Mouse (Mus musculus): Measurements from ENCODE around the gene Actg1. TPM values are rescaled to one million over a fixed set of nuclear protein-coding genes. Genes with fewer than 3 reads are reported as not detected.

The Actg1 gene
- polyA plus RNA-seq, 1 experiment from 2014 or later = 3,804 TPM

- Histone ChIP-seq H3K27ac (ENCODE audit: low read depth, low read length) (0 out of 2 replicates have a peak within 1 kb of the TSS, but pooled peaks have one; percentile 24), H3K4me3 (ENCODE audit: low read depth, low read length) (peak within 1 kb of the TSS; percentile 81), H3K36me3 (ENCODE audit: control insufficient read depth, insufficient read depth, low read length) (peaks cover 20% of the 10 kb centered on the region), H3K9me3 (ENCODE audit: control insufficient read depth, low read length) (no peaks in the 10 kb centered on the region), H3K4me2 (ENCODE audit: low read depth) (peak within 1 kb of the TSS; percentile 88), H3K4me1 (ENCODE audit: control insufficient read depth, insufficient read depth, low read length) (peaks cover 12% of the 10 kb centered on the region), H3K9ac (ENCODE audit: low read length) (peak within 1 kb of the TSS; percentile 77), H3K27me3 (ENCODE audit: control insufficient read depth, insufficient read depth, low read length) (no peaks in the 10 kb centered on the region)
- DNase-seq (ENCODE audit: low spot score) = peak; percentile 95
- 10% methylated on average over 47 of the region's 54 CpGs for WGBS
- peak; percentile 93 for ATAC-seq (ENCODE audit: insufficient read depth, low FRiP score, low TSS enrichment)
Measured at GRCm38 (mm10) chr11:120378611-120379540, 30.5 kb upstream of the Actg1 start, which contains the start of gene Faap100. Gene Faap100, minus strand, starts transcription at chr11:120378764.

- peak; percentile 29; the same call in 1 of the 2 replicates for ATAC-seq (ENCODE audit: insufficient read depth, low FRiP score, low TSS enrichment)
- 4% methylated on average over 40 of the region's 40 CpGs for WGBS
- Histone ChIP-seq H3K27ac (ENCODE audit: low read depth, low read length) (no peak overlapping the region), H3K4me3 (ENCODE audit: low read depth, low read length) (peak overlapping the region; percentile 81), H3K36me3 (ENCODE audit: control insufficient read depth, insufficient read depth, low read length) (peaks cover 19% of the 10 kb centered on the region), H3K4me2 (ENCODE audit: low read depth) (peak overlapping the region; percentile 88), H3K9ac (ENCODE audit: low read length) (peak overlapping the region; percentile 77), H3K27me3 (ENCODE audit: control insufficient read depth, insufficient read depth, low read length) (no peaks in the 10 kb centered on the region), H3K9me3 (ENCODE audit: control insufficient read depth, low read length) (no peaks in the 10 kb centered on the region), H3K4me1 (ENCODE audit: control insufficient read depth, insufficient read depth, low read length) (peaks cover 12% of the 10 kb centered on the region)
- DNase-seq (ENCODE audit: low spot score) = no peak
Measured at GRCm38 (mm10) chr11:120378031-120378610, 29.8 kb upstream of the Actg1 start.

- Histone ChIP-seq H3K27ac (ENCODE audit: low read depth, low read length) (no peak overlapping the region), H3K36me3 (ENCODE audit: control insufficient read depth, insufficient read depth, low read length) (peaks cover 15% of the 10 kb centered on the region), H3K27me3 (ENCODE audit: control insufficient read depth, insufficient read depth, low read length) (no peaks in the 10 kb centered on the region), H3K4me1 (ENCODE audit: control insufficient read depth, insufficient read depth, low read length) (peaks cover 12% of the 10 kb centered on the region), H3K9ac (ENCODE audit: low read length) (peak overlapping the region; percentile 77), H3K4me3 (ENCODE audit: low read depth, low read length) (peak overlapping the region; percentile 81), H3K9me3 (ENCODE audit: control insufficient read depth, low read length) (no peaks in the 10 kb centered on the region), H3K4me2 (ENCODE audit: low read depth) (peak overlapping the region; percentile 88)
- ATAC-seq (ENCODE audit: insufficient read depth, low FRiP score, low TSS enrichment) (no peak), DNase-seq (ENCODE audit: low spot score) (no peak)
- WGBS = 84% methylated on average over 10 of the region's 10 CpGs
Measured at GRCm38 (mm10) chr11:120377337-120377736, 29.0 kb upstream of the Actg1 start.

- H3K36me3 ChIP-seq (ENCODE audit: control insufficient read depth, insufficient read depth, low read length) = peaks cover 8% of the 10 kb centered on the region
Measured at GRCm38 (mm10) chr11:120376302-120377160, 28.2 kb upstream of the Actg1 start.

GRCm38 (mm10) chr11:120375324-120375723, 27.0 kb upstream of the Actg1 start:
- 88% methylated on average over 10 of the region's 10 CpGs for WGBS
- Histone ChIP-seq H3K27me3 (ENCODE audit: control insufficient read depth, insufficient read depth, low read length) (no peaks in the 10 kb centered on the region), H3K9me3 (ENCODE audit: control insufficient read depth, low read length) (no peaks in the 10 kb centered on the region)

More at GRCm38 (mm10) chr11:120376302-120377160, 28.2 kb upstream of the Actg1 start:
- WGBS = 90% methylated on average over 17 of the region's 17 CpGs
- Histone ChIP-seq H3K4me1 (ENCODE audit: control insufficient read depth, insufficient read depth, low read length) (peaks cover 12% of the 10 kb centered on the region), H3K27ac (ENCODE audit: low read depth, low read length) (no peak overlapping the region), H3K4me3 (ENCODE audit: low read depth, low read length) (no peak overlapping the region), H3K4me2 (ENCODE audit: low read depth) (no peak overlapping the region), H3K9ac (ENCODE audit: low read length) (no peak overlapping the region), H3K9me3 (ENCODE audit: control insufficient read depth, low read length) (no peaks in the 10 kb centered on the region), H3K27me3 (ENCODE audit: control insufficient read depth, insufficient read depth, low read length) (no peaks in the 10 kb centered on the region)
- ATAC-seq (ENCODE audit: insufficient read depth, low FRiP score, low TSS enrichment) (no peak), DNase-seq (ENCODE audit: low spot score) (no peak)

GRCm38 (mm10) chr11:120373820-120374586, 25.7 kb upstream of the Actg1 start:
- no peak for DNase-seq (ENCODE audit: low spot score)
- H3K27me3 ChIP-seq (ENCODE audit: control insufficient read depth, insufficient read depth, low read length) = no peaks in the 10 kb centered on the region
- H3K4me2 ChIP-seq (ENCODE audit: low read depth) = no peak overlapping the region
- no peak overlapping the region for H3K9ac ChIP-seq (ENCODE audit: low read length)
- no peaks in the 10 kb centered on the region for H3K9me3 ChIP-seq (ENCODE audit: control insufficient read depth, low read length)
- H3K4me3 ChIP-seq (ENCODE audit: low read depth, low read length) = no peak overlapping the region
- WGBS = 93% methylated on average over 23 of the region's 23 CpGs
- peaks cover 6% of the 10 kb centered on the region; the same call in 1 of the 2 replicates for H3K36me3 ChIP-seq (ENCODE audit: control insufficient read depth, insufficient read depth, low read length)
- no peak overlapping the region for H3K27ac ChIP-seq (ENCODE audit: low read depth, low read length)
- ATAC-seq (ENCODE audit: insufficient read depth, low FRiP score, low TSS enrichment) = no peak
- H3K4me1 ChIP-seq (ENCODE audit: control insufficient read depth, insufficient read depth, low read length) = peaks cover 12% of the 10 kb centered on the region

More at GRCm38 (mm10) chr11:120375324-120375723, 27.0 kb upstream of the Actg1 start:
- Histone ChIP-seq H3K27ac (ENCODE audit: low read depth, low read length) (no peak overlapping the region), H3K4me1 (ENCODE audit: control insufficient read depth, insufficient read depth, low read length) (peaks cover 12% of the 10 kb centered on the region), H3K9ac (ENCODE audit: low read length) (no peak overlapping the region), H3K4me2 (ENCODE audit: low read depth) (no peak overlapping the region), H3K4me3 (ENCODE audit: low read depth, low read length) (no peak overlapping the region), H3K36me3 (ENCODE audit: control insufficient read depth, insufficient read depth, low read length) (peaks cover 2% of the 10 kb centered on the region; the same call in 1 of the 2 replicates)
- no peak for ATAC-seq (ENCODE audit: insufficient read depth, low FRiP score, low TSS enrichment)
- DNase-seq (ENCODE audit: low spot score) = no peak

- Histone ChIP-seq H3K4me3 (ENCODE audit: low read depth, low read length) (no peak overlapping the region), H3K36me3 (ENCODE audit: control insufficient read depth, insufficient read depth, low read length) (peaks cover 6% of the 10 kb centered on the region; the same call in 1 of the 2 replicates), H3K4me1 (ENCODE audit: control insufficient read depth, insufficient read depth, low read length) (peaks cover 9% of the 10 kb centered on the region; the same call in 1 of the 2 replicates), H3K27ac (ENCODE audit: low read depth, low read length) (no peak overlapping the region), H3K27me3 (ENCODE audit: control insufficient read depth, insufficient read depth, low read length) (no peaks in the 10 kb centered on the region), H3K9ac (ENCODE audit: low read length) (no peak overlapping the region), H3K9me3 (ENCODE audit: control insufficient read depth, low read length) (no peaks in the 10 kb centered on the region), H3K4me2 (ENCODE audit: low read depth) (no peak overlapping the region)
- 68% methylated on average over 13 of the region's 13 CpGs for WGBS
- DNase-seq (ENCODE audit: low spot score) (no peak), ATAC-seq (ENCODE audit: insufficient read depth, low FRiP score, low TSS enrichment) (no peak)
Measured at GRCm38 (mm10) chr11:120373025-120373424, 24.7 kb upstream of the Actg1 start.
